Mouse (Mus musculus): ENCODE data around the gene AU015836.

DNA sequence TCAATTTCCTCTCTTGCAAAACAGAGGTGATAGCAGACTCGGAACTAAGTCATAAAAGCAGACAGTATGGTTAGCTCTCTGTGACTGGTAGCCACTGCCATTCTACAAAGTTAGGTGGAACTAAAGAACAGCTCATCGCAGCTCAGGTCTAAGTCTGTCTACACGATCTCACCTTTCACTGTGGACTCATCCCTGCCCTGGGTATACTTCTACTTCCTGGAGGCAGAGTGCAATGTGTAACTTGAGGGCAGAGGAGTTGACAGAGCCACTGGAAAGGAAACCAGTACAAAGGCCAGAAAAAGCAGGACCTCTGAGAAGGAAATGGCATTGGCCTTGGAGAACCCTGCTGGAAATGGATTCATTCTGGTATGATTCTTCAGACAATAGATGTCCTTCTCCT, 40.1 kb upstream of the AU015836 start:
- no peak for TF ChIP-seq POLR2A (IDR thresholded peaks at IDR 0.05; ENCODE audit: insufficient read depth, low read depth, low read length)
- no peak for TF ChIP-seq CTCF (IDR thresholded peaks at IDR 0.05)

All from heart, adult 2 months (tissue).